Mouse (Mus musculus): ENCODE data around the gene Grhpr.

- no peak for TF ChIP-seq CHD2 (IDR thresholded peaks at IDR 0.05; ENCODE audit: low read depth, low read length)
- TF ChIP-seq MAFK (IDR thresholded peaks at IDR 0.05; ENCODE audit: insufficient read depth, low read depth, low read length) = peak; percentile 83
- TF ChIP-seq ZC3H11A (IDR thresholded peaks at IDR 0.05; ENCODE audit: borderline replicate concordance, low read depth, low read length) = no peak
- no peak for TF ChIP-seq HCFC1 (IDR thresholded peaks at IDR 0.05; ENCODE audit: borderline replicate concordance, insufficient read depth, low read length)
- TF ChIP-seq ZNF384 (IDR thresholded peaks at IDR 0.05; ENCODE audit: low read depth, low read length) = no peak
Measured at GRCm38 (mm10) chr4:45011581-45012104, 30.4 kb downstream of the Grhpr start.

Measured in ES-E14 (cell line).